Mouse (Mus musculus) heart, embryonic 16.5 days (tissue): ENCODE data around the gene Sgca. TPM values are rescaled to one million over a fixed set of nuclear protein-coding genes. Genes with fewer than 3 reads are reported as not detected.

Source experiments
- ATAC-seq: fragments of 200-750 bp; cut with Nextera tagmentation; replicated peaks from 2 replicates; pipeline ENCODE4 v1.8.0; 2017; ENCODE audit warnings: moderate number of reproducible peaks; ENCODE audit not compliant: insufficient read depth, low FRiP score; ENCODE audit errors: extremely low read depth
- H3K27ac ChIP-seq: fragments of 300-500 bp; sonication (generic); 2 replicates; pipeline ENCODE4 v1.5.1; 2014; ENCODE audit warnings: mild to moderate bottlenecking, low read length, control low read depth, moderate library complexity
- H3K27me3 ChIP-seq: fragments of 300-500 bp; sonication (generic); 2 replicates; pipeline ENCODE4 v1.6.1; 2014; ENCODE audit warnings: low read length, mixed read lengths; ENCODE audit not compliant: control insufficient read depth, insufficient read depth
- H3K36me3 ChIP-seq: fragments of 300-500 bp; sonication (generic); 2 replicates; pipeline ENCODE4 v1.6.1; 2014; ENCODE audit not compliant: control insufficient read depth, insufficient read depth
- H3K4me1 ChIP-seq: fragments of 300-500 bp; sonication (generic); 2 replicates; pipeline ENCODE4 v1.6.1; 2014; ENCODE audit warnings: low read length, mixed read lengths; ENCODE audit not compliant: control insufficient read depth, insufficient read depth
- H3K4me2 ChIP-seq: fragments of 300-500 bp; sonication (generic); 2 replicates; pipeline ENCODE4 v1.6.1; 2014; ENCODE audit warnings: low read depth, mild to moderate bottlenecking, control low read depth, low read length
- H3K4me3 ChIP-seq: fragments of 300-500 bp; sonication (generic); 2 replicates; pipeline ENCODE4 v1.5.1; 2014; ENCODE audit warnings: mild to moderate bottlenecking, control low read depth, low read length
- H3K9ac ChIP-seq: fragments of 300-500 bp; sonication (generic); 2 replicates; pipeline ENCODE4 v1.6.1; 2014; ENCODE audit warnings: low read length, control low read depth
- H3K9me3 ChIP-seq: fragments of 300-500 bp; sonication (generic); replicated peaks from 2 replicates; pipeline ENCODE4 v1.6.1; 2016; ENCODE audit warnings: low read length; ENCODE audit not compliant: control insufficient read depth
- WGBS: fragments of 180-500 bp; shearing (Covaris S2); extraction: QIAGEN DNeasy Blood & Tissue Kit; methylation state at CpG from one replicate; pipeline ENCODE4 v1.1.7; 2014; 5-methylcytosine and 5-hydroxymethylcytosine counted together
- polyA plus RNA-seq: library from polyadenylated mRNA; unstranded; fragments of >200 nt; fragmentation: Nextera tagmentation; extraction: Ambion mirVana; gene quantifications from 2 replicates; pipeline ENCODE4 v1.2.1, GENCODE M21; 2015

Sgca gene
- polyA plus RNA-seq, 1 experiment from 2014 or later: 29.4 TPM

DNA sequence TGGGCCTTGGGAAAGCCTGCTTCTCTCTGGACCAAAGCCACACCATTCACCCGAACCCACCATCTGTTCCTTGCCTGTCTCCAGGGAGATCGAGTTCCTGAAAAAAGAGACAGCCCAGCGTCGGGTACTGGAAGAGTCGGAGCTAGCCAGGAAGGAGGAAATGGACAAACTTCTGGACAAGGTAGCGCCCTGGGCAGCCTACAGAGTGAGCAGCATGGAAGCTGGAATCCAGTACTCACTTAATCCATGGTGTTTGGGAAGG, 28.7 kb upstream of the Sgca start:
- 70% methylated on average over 6 of the region's 6 CpGs for WGBS
- Histone ChIP-seq H3K4me2 (no peak overlapping the region), H3K9me3 (no peaks in the 10 kb centered on the region), H3K27ac (no peak overlapping the region), H3K9ac (no peak overlapping the region), H3K36me3 (peaks cover 27% of the 10 kb centered on the region), H3K27me3 (no peaks in the 10 kb centered on the region), H3K4me3 (no peak overlapping the region), H3K4me1 (peaks cover 33% of the 10 kb centered on the region)
- no peak for ATAC-seq

DNA sequence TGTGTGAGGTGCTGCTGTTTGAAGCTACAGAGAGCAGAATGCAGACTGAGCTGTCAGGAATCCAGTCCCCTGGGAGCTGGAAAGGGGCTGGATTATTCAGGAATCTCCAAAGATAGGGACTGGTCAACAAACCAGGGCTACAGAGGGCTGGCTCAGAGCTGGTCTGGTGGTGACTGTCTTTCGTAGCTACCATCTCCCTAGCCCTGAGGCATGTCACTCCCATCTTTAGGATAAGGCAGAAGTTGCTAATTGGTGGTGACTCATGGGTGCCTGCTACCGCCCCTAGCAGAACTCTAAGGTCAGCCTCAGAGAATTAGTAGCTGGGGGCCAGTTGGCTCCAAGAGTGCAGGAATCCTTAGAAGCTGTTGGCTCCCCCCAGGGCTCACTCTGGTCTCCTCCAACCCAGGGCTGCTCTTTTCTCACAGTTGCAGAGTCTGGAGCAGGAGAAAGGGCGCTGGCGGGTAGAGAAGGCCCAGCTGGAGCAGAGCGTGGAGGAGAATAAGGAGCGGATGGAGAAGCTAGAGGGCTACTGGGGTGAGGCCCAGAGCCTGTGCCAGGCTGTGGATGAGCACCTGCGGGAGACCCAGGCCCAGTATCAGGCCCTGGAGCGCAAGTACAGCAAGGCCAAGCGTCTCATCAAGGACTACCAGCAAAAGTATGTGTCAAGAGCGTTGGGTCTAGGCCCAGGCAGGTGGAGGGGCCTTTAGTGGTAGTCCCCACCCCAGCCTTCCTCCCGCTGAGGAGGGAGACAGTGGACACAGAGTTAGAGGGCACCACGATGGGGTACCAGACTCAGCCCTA, 28.2 kb upstream of the Sgca start:
- Histone ChIP-seq H3K27me3 (no peaks in the 10 kb centered on the region), H3K9me3 (no peaks in the 10 kb centered on the region), H3K36me3 (peaks cover 28% of the 10 kb centered on the region), H3K4me1 (peaks cover 32% of the 10 kb centered on the region), H3K4me3 (no peak overlapping the region), H3K4me2 (no peak overlapping the region), H3K9ac (no peak overlapping the region), H3K27ac (0 out of 2 replicates have a peak overlapping the region, but pooled peaks have one; percentile 10)
- ATAC-seq: no peak
- WGBS: 76% methylated on average over 12 of the region's 12 CpGs

DNA sequence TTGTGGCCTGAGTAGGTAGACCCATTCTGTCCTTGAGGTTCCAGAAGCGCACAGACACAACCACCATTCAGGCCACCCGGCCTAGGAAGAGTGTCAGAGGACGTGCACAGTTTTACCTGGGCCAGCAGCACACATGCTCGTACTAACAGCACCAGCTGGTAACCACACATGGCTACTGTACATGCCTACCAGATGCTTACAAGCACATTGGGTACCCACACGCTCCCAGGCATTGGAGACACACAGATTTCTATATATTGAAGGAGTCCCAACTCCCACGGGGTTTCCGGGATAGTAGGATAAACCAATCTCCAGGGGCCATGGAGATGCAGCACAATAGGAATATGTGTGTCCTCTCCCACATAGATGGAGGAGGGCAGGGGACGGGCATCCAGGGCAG, 26.6 kb upstream of the Sgca start:
- no peak overlapping the region for H3K4me2 ChIP-seq
- 91% methylated on average over 8 of the region's 8 CpGs for WGBS
- H3K27ac ChIP-seq: no peak overlapping the region
- no peak overlapping the region for H3K4me3 ChIP-seq
- peaks cover 29% of the 10 kb centered on the region for H3K4me1 ChIP-seq
- H3K9ac ChIP-seq: 0 out of 2 replicates have a peak overlapping the region, but pooled peaks have one; percentile 5
- peaks cover 33% of the 10 kb centered on the region for H3K36me3 ChIP-seq
- H3K27me3 ChIP-seq: no peaks in the 10 kb centered on the region
- H3K9me3 ChIP-seq: no peaks in the 10 kb centered on the region
- no peak for ATAC-seq

DNA sequence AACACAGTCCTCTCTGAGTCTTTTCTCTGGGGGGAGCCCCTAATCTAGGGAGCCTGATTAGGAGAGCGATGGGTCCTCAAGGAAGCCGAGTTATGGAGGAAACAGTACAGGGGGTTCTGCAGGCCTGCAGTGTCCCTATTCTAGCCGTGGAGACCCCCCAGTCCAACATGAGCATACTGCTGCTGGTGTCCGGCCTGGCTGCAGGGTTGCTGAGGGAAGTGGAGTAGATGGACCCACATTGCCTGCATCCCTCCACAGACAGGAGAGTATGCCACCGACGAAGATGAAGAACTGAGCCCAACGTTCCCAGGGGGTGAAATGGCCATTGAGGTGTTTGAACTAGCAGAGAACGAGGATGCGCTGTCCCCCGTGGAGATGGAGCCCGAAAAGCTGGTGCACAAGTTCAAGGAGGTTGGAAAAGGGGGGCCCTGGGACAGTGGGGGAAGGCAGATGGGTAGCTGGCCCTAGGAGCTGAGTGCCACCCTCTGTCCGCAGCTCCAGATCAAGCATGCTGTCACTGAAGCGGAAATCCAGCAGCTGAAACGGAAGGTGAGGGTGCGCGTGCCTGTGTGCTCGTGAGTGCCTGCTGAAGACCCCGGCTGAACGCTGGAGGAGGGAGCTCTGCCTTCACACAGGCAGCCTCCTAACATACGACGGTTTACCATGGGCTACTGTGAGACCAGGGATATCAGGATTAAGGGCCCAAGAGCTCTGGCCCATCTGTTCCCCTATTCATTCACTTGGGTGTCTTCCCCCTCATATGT, 25.6 kb upstream of the Sgca start:
- no peaks in the 10 kb centered on the region for H3K27me3 ChIP-seq
- no peak overlapping the region for H3K27ac ChIP-seq
- peaks cover 28% of the 10 kb centered on the region for H3K4me1 ChIP-seq
- ATAC-seq: no peak
- H3K4me3 ChIP-seq: no peak overlapping the region
- peaks cover 39% of the 10 kb centered on the region for H3K36me3 ChIP-seq
- H3K9ac ChIP-seq: no peak overlapping the region
- WGBS: 85% methylated on average over 21 of the region's 21 CpGs
- no peak overlapping the region for H3K4me2 ChIP-seq
- no peaks in the 10 kb centered on the region for H3K9me3 ChIP-seq

DNA sequence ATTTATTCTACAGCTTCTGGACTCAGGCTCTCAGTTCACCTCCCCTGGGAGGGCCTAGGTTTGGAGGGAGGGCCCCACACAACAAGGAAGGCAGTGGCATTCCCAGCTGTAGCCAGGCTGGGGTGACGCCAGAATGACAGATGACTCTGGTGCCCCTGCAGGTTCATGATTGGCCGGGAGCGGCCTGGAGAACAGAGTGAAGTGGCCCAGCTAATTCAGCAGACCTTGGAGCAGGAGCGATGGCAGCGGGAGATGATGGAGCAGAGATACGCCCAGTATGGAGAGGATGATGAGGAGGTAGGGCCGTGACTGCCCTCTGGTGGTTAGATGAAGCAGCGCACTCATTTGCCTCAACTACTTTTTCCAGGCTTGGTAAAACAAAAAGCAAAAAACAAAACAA, 24.9 kb upstream of the Sgca start:
- Histone ChIP-seq H3K4me2 (peak overlapping the region; percentile 25), H3K27ac (peak overlapping the region; percentile 55), H3K27me3 (no peaks in the 10 kb centered on the region), H3K4me1 (peaks cover 29% of the 10 kb centered on the region), H3K36me3 (peaks cover 42% of the 10 kb centered on the region), H3K9ac (0 out of 2 replicates have a peak overlapping the region, but pooled peaks have one; percentile 5), H3K9me3 (no peaks in the 10 kb centered on the region), H3K4me3 (no peak overlapping the region)
- WGBS: 2% methylated on average over 8 of the region's 8 CpGs
- 0 out of 2 replicates have a peak, but pooled peaks have one; percentile 20 for ATAC-seq

DNA sequence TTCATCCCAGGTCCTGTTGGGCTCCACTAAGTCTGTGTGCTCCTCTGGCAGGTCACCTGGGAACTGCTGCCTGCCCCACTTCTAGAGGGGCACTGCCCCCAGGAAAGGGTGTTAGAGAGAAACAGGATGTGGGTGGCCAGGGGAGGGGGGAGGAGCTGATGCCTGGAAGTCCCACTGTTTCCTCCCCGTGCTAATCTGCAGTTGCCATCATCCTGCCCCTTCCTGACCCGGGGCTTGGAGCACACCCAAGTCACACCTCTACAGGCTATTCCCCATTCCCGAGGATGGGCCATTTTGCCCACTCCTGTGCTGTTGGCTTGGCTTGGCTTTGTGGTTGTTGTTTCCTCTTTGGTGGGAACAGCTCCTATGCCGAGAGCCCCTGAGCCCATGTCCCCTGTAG, 24.4 kb upstream of the Sgca start:
- no peak for ATAC-seq
- 0 out of 2 replicates have a peak overlapping the region, but pooled peaks have one; percentile 5 for H3K9ac ChIP-seq
- WGBS: 25% methylated on average over 4 of the region's 4 CpGs
- H3K4me1 ChIP-seq: peaks cover 33% of the 10 kb centered on the region
- H3K4me2 ChIP-seq: peak overlapping the region; percentile 25
- H3K27ac ChIP-seq: peak overlapping the region; percentile 59
- H3K36me3 ChIP-seq: peaks cover 42% of the 10 kb centered on the region
- H3K27me3 ChIP-seq: no peaks in the 10 kb centered on the region
- no peak overlapping the region for H3K4me3 ChIP-seq
- no peaks in the 10 kb centered on the region for H3K9me3 ChIP-seq

DNA sequence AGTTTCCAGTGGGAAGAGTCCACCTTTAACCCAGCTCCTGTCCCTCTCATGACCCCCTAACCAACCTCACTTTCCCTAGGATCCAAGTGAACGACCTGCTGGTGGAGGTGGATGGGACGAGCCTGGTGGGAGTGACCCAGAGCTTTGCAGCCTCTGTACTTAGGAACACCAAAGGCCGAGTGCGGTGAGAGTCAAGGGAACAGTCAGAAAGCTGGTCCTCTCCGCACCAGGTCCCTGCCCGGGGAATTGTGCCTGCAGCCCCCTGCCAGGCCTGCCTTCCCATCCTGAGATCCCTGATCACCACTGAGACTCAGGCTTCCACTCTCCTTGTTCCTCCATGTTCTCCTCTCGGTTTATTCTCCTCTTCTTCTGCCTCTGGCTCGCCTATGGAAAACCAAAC, 24.0 kb upstream of the Sgca start:
- H3K4me1 ChIP-seq: peaks cover 38% of the 10 kb centered on the region

DNA sequence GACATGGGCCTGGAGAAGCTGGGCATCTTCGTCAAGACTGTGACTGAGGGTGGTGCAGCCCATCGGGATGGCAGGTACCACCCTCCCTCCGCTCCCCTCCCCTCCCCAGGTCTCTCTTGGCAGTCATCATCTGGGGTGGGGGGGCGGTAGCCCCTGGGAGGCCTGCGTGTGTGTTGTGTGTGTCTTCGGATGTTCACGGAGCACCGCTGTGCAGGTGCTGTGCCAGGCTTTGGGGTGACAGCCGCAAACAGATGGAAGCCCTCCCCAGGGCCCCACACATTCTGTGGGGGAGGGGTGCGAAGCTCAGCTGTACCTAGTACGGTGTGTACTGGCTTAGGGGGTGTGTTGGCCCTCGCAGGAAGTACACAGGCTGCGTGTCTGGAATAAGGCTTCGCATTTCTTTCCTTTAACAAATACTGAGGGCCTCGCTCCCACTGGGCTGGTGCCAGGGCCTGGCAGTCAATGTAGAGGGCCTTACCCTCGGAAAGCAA, 22.0 kb upstream of the Sgca start:
- H3K9me3 ChIP-seq: no peaks in the 10 kb centered on the region
- H3K4me1 ChIP-seq: peaks cover 55% of the 10 kb centered on the region
- H3K27me3 ChIP-seq: no peaks in the 10 kb centered on the region
- H3K27ac ChIP-seq: no peak overlapping the region
- peak; percentile 49 for ATAC-seq
- H3K4me2 ChIP-seq: no peak overlapping the region; the same call in 1 of the 2 replicates
- WGBS: 73% methylated on average over 16 of the region's 16 CpGs
- no peak overlapping the region for H3K4me3 ChIP-seq
- H3K36me3 ChIP-seq: peaks cover 33% of the 10 kb centered on the region
- no peak overlapping the region for H3K9ac ChIP-seq

More for the DNA sequence above, 24.0 kb upstream of the Sgca start:
- Histone ChIP-seq H3K27me3 (no peaks in the 10 kb centered on the region), H3K27ac (peak overlapping the region; percentile 59), H3K4me2 (no peak overlapping the region), H3K4me3 (no peak overlapping the region), H3K36me3 (peaks cover 42% of the 10 kb centered on the region), H3K9me3 (no peaks in the 10 kb centered on the region), H3K9ac (no peak overlapping the region)
- 66% methylated on average over 8 of the region's 8 CpGs for WGBS
- ATAC-seq: no peak

DNA sequence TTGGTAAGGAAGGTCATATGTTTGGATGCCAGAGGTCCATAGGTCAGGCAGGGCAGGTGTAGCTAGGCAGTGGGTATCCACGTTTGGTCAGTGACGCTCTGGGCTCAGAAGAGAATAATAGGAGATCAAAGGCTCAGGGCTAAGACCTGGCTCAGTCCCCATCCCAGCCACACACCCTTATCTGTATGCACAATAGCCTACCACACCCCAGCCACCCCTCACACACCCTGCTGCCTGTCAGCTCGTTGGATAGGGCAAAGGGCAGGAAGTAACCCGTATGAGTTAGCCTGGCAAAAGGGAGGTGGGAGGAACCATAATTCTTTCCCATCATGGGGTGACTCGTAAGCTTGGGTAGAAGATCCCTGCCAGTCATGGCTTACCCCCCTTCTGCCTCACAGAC, 21.5 kb upstream of the Sgca start:
- Histone ChIP-seq H3K9ac (no peak overlapping the region), H3K4me1 (peaks cover 59% of the 10 kb centered on the region), H3K36me3 (peaks cover 30% of the 10 kb centered on the region), H3K27ac (no peak overlapping the region), H3K9me3 (no peaks in the 10 kb centered on the region), H3K4me2 (no peak overlapping the region; the same call in 1 of the 2 replicates), H3K4me3 (no peak overlapping the region), H3K27me3 (no peaks in the 10 kb centered on the region)
- WGBS: 51% methylated on average over 5 of the region's 5 CpGs
- no peak for ATAC-seq
